Mouse (Mus musculus): Measurements from ENCODE around the gene Dnajc8.
"Not testable (repeated sequence)": the region's sequence is repeated elsewhere in the genome, so short reads cannot be mapped to it uniquely, and the experiment has no call there.

Gene Dnajc8

DNA sequence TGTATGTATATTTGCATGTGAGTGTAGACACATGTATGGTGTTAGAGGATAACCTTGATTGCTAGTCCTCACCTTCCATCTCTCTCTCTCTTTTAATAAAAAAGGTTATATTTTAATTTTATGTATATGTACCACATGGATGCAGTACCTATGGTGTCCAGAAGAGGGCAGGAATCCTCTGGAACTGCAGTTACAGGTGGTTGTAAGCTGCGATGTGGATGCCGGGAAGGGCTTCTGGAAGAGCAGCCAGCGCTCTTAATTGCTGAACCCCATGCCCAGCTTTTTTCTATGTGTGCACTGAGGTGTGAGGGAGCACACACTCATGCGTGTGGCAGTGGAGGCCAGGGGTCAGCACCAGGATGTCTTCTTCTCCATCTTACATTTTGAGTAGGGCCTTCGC lies 33.8 kb downstream of the Dnajc8 start:
- no peak for DNase-seq

DNA sequence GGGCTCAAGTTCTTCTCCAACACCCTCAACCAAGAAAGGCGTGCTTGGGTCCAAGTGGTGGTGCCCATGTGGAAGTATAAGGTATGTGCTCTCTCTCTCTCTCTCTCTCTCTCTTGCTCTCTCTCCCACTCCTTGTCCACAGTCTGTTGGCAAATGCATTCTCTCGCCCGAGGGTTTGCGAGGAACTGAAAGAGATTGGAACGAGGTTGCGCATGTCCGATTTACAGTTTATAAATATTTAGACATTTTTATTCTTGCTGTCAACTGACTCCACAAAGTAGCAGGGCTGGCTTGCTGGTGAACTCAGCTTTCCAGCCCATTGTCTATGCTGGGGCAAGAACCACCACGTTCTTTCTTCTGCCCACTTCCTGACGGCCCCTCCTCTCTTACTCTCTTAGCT lies 35.8 kb downstream of the Dnajc8 start:
- no peak for DNase-seq

DNA sequence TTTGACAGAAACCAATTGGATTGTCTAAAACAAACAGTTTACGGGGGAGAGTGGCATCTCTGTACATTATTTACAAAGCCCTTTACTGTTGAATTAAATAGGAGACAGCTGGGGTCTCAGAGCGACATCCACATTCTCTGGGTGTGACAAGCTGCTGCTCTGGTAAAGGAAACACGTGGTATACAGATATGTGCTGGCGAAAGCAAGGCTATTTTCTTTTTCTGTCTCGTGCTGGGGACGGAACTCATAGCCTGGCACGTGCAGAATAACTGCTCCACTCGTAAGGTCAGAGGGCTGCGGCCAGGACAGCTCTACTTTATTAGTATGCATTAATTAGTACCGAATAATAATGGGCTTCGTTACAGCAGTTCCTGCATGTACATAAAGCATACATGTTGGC lies 38.0 kb downstream of the Dnajc8 start:
- DNase-seq, result no peak

DNA sequence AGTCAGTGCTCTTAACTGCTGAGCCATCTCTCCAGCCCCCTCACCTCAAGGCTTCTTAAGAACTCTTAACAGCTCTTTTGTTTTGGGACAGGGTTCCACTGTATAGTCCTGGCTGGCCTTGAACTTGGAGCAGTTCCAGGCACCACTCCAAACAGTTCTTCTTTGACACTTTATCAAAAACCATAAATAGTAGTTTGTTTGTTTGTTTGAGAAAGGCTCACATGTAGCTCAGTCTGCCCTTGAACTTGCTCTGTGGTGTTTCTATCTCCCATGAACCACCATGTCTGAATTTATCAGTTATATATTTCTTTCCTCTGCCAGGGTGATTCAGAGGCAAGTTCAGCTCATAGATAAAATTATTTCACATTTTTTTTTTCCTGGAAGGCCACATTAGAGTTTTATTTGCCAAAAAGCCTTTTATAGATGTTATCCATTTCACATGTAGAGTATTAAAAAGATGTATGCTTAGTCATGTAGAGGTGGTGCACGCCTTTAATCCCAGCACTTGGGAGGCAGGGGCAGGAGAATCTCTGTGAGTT lies 39.5 kb downstream of the Dnajc8 start:
- no peak for DNase-seq

DNA sequence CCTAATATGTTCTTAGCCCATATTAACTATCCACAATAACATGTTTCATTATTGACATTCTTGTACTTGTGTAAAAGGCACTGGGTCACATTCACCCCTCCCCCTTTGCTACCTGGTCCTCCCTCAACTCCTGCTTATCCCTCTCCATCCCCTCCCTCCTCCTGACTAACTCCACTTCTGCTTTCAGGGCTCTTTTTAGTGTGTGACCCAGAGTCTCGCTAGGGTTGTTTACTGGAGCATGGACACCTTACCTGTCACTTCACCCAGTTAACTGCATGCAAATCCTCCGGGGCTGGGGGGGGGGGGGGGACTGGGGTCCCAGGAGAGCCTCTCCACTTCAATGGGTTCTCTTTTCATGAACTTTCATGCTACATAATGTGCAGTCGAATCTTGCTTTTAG lies 48.4 kb downstream of the Dnajc8 start:
- no peak for DNase-seq

DNA sequence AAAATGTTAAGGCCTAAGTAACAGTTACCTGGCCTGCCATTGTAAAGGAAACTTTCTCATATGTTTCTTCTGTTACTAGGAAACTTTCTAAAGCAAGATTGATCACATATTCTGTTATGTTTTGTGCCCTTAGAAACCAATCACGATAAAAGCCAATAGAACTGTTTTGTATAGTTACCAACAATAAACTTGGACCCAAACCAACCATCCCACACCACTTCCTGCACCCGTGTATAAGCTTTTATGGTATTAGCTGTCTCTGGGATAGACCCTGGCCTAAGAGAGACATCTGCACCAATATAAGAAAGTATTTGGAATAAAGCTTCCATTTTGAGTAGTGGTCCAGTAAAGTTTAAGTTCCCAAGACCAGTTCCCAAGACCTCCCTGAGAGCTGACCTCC lies 49.6 kb downstream of the Dnajc8 start:
- DNase-seq, result no peak

DNA sequence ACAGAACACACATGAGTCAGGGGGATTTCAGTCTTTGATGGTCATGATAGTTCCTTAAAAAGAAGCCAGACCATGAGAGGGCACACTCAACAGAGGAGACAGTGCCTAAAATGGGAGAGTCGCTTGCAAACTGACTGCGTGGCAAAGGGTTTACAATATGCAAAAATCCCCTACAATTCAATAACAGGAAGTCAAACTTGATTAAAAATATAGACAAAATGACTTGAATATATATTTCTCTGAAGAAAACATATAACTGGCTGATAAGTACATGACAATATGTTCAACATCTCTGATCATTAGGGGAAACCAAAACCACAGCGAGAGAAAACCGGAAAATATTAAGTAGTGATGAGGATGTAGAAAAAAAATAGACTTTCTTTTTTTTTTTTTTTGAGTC lies 50.9 kb downstream of the Dnajc8 start:
- DNase-seq, result no peak

DNA sequence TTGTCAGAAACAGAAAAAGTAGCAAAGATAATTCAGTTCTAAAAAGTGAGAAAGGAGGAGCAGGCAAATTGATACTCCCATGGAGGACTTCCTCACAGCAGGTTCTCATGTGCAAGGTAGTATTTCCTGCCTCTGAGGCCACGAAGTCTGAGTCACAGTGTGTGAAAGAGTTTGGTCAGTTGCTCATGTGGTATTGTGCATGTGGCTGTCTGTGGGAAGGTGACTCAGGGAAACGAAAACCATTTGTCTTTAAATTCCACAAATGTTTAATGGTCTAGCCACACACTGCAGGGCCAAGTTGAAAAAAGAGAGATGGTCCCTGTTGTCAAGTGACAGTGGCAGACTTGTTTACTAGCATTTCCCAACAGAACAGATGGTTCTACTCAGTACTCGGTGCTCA lies 53.2 kb downstream of the Dnajc8 start:
- no peak for DNase-seq

DNA sequence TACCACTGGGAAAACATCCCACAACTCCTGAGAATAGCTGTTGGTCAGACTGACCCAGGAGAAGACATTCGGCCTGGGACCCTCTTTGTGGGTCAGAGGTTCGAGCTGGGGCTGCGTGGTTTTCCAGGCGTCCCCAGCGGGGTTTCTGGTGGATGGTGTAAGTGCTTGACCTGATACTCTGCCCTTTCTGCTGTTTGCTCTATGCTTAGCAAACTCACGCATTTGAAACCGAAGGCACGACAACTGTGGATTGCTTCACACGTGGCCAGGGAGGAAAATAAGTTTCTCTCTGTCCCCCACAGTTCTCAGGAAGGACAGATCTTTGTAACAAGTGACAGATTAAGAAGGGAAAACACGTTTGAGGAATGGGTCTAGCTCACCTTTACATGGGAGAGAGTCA lies 55.3 kb downstream of the Dnajc8 start:
- DNase-seq, result no peak

DNA sequence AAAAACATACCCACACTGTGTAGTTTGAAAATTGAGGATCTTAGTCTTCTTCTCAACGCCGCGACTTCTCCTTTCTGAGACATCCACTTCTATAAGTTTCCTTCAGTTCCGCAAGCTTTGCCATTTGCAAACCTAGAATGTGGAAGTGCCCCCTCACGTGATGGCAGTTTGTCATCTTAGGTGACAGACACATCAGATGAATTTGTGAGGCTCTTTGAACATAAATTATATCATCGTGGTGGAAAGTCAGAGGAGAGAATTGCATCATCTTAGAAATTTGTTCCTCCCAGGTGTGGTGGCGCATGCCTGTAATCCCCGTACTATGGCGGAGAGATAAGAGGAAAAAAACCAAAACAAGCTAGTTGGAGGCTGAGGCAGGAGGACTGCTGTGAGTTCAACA lies 57.6 kb downstream of the Dnajc8 start:
- DNase-seq, result no peak

DNA sequence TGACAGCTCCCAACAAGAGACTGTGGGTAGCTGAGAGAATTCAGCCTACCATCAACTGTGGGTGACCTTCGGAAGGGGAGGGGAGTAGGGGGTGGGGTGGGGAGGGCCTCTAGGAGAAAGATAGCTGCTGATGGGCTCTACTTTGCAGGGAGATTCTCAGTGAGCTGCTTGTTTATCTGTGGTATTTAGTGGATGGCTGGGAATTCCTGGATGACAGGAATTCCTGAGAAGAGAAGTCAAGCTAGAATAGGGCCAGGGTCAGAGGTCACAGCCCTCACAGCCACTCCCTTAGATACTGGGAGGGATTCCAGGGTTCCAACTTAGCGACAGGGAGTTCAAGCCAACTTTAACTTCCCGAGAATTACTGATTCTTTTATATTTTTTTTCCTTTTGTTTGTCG lies 58.8 kb downstream of the Dnajc8 start:
- no peak for DNase-seq

DNA sequence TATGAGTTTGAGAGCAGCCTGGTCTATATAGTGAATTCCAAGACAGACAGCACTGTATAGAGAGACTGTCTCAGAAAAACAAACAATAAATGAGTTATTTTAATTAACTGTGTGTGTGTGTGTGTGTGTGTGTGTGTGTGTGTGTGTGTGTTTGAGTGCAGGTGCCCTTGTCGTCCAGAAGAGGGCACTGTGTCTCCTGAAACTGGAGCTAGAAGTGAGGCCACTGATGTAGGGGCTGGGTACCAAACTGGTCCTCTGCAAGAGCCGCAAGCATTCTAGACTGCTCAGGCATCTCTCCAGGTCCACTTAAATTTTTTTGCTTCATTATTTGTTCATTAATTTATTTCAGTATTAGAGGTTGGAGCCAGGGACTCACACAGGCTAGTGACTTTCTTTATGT lies 63.5 kb downstream of the Dnajc8 start:
- DNase-seq, result no peak

DNA sequence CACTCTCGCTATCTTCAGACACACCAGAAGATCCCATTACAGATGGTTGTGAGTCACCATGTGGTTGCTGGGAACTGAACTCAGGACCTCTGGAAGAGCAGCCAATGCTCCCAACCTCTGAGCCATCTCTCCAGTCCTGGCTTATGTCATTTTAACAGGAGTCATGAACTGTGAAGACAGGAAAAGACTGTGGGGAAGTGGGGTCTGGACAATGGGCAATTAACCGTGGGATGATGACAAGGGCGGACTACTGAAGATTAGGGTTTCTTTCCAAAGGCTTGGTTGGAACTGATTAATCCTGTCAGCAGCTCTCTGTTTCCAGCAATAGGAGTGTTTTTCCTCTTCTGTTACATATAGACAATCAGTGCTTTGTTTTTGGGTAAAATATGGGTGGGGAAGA lies 64.4 kb downstream of the Dnajc8 start:
- no peak for DNase-seq

DNA sequence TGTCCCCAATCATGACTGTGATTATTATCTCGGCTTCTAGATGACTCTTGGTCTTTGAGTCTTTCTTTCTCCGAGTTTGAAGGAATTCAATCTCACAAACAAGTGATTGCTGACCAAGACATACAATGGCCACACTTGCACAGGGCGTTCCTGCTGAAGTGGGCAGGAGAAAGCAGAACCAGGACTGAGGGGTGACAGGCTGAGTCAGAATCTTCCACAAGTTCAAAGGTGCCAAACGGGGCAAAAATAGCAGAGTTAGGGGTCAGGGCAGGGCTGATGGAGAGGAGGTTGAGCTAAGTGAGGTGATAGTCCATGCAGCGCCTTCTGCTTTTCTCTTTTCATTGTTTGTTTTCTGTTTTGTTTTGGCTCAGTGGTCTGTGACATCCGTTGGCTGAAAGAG lies 65.1 kb downstream of the Dnajc8 start:
- DNase-seq, result no peak

DNA sequence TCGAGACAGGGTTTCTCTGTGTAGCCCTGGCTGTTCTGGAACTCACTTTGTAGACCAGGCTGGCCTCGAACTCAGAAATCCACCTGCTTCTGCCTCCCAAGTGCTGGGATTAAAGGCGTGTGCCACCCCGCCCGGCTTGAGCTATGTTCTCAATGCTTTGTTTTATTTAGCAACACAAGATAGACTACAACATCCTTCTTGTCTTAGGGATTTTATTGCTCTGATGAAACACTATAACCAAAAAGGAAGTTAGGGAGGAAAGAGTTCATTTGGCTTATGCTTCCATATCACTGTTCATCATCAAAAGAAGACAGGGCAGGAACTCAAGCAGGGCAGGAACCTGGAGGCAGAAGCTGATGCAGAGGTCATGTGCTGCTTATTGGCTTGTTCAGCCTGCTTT lies 65.9 kb downstream of the Dnajc8 start:
- DNase-seq, result not testable (repeated sequence)
